Mouse (Mus musculus) cerebellum, adult 2 months (tissue): Measurements from ENCODE around the gene Cwc25.

Experiments used
- CTCF ChIP-seq: fragments of 200-500 bp; IDR thresholded peaks from 2 replicates; pipeline ENCODE4 v1.5.1; 2011; ENCODE audit warnings: low read depth, mild to moderate bottlenecking, control low read depth, low read length, moderate library complexity, borderline replicate concordance; ENCODE audit not compliant: insufficient read depth
- POLR2A ChIP-seq: fragments of 200-500 bp; IDR thresholded peaks from 2 replicates; pipeline ENCODE4 v1.6.1; 2011; ENCODE audit warnings: low read length, control low read depth, borderline replicate concordance; ENCODE audit not compliant: insufficient read depth

GRCm38 (mm10) chr11:97810356-97810755 is 44.0 kb upstream of the Cwc25 start:
- TF ChIP-seq CTCF = no peak
- no peak for TF ChIP-seq POLR2A
